Mouse (Mus musculus) neutrophil, adult 65 days (primary cell): Measurements from ENCODE around the gene Scarf2. TPM values are rescaled to one million over a fixed set of nuclear protein-coding genes. Genes with fewer than 3 reads are reported as not detected.

Experiments used
- total RNA-seq: library from RNA; stranded (reverse); gene quantifications from 2 replicates; pipeline ENCODE4 v1.2.4, GENCODE M21; 2023

Gene Scarf2
- 0.25 TPM in 1 of 2 replicates, not detected in the other for total RNA-seq

GRCm38 (mm10) chr16:17796971-17797811 lies at the start of gene Scarf2:
Scarf2 (plus strand) TSS chr16:17797282.

DNA sequence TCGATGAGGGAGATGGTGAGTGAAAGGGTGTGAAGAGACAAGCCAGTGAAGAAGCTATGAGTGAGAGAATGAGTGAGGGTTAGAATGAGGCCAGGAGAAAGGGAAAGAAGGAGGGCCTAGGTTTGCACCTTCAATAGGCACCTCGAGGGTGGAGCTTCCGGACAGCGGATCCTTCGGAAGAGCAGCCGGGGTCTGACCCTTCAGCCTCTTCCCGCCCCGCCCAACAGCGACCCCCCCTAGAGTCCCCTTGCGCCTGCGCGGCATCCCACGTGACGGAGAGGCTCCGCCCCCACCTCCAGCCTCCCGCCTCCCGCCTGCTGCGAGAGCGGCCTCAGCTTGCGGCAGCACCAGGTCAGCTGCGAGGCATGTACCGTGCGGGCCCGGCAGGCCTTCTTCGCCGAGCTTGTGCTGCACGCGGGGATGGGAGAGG lies 37.7 kb upstream of the Scarf2 start, which contains the start of gene Klhl22:
Gene Klhl22, plus strand, starts transcription at position 275 of the 430 bp plus-strand sequence.

GRCm38 (mm10) chr16:17832821-17833220 lies 35.7 kb downstream of the Scarf2 start, which contains the start of gene B830017H08Rik:
B830017H08Rik (plus strand) TSS chr16:17833121.

DNA sequence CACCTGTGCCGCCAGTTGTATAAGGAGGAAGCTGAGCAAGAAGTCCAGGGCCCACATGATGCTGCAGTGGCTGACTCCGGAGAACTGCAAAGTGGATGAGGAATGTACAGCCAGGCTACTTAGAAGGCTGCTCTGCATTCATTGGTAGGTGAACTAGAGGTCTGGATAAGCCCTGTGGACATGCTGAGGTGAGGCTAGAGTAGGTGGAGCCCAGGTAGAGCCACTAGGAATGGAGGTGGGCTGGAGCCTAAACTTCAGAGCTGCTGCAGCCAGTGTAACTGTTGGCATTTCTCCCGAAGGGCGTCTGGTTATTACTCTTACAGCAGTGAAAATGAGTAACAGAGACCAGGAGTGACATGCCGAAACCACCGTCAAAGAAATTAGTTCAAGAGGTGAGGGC lies 41.0 kb downstream of the Scarf2 start, which contains the start of gene Car15:
Gene Car15, minus strand, starts transcription at position 314 of the 400 bp plus-strand sequence.

Other genes starting within 250 kb of the Scarf2 start
- gene Lrrc74b, start 236.0 kb upstream of the Scarf2 start, total RNA-seq, result not detected in 2 replicates
- not detected in 2 replicates for gene P2rx6, start 235.4 kb upstream of the Scarf2 start, total RNA-seq
- 0.28 TPM in 1 of 2 replicates, not detected in the other for gene Slc7a4, start 214.1 kb upstream of the Scarf2 start, total RNA-seq
- 28.0 and 32.6 TPM in 2 replicates for gene Smpd4, start 177.9 kb upstream of the Scarf2 start, total RNA-seq
- gene Ccdc74a, start 150.8 kb upstream of the Scarf2 start, total RNA-seq, result not detected in 2 replicates
- gene Med15, start 64.4 kb upstream of the Scarf2 start, total RNA-seq, result 68.2 and 84.3 TPM in 2 replicates
- 6.2 and 6.7 TPM in 2 replicates for gene Klhl22, start 37.7 kb upstream of the Scarf2 start, total RNA-seq
- gene B830017H08Rik, start 35.8 kb downstream of the Scarf2 start, total RNA-seq, result not detected in 2 replicates
- gene Car15, start 41.1 kb downstream of the Scarf2 start, total RNA-seq, result 1.9 and 3.6 TPM in 2 replicates
- 0.45 and 1.0 TPM in 2 replicates for gene Gm20518, start 94.4 kb downstream of the Scarf2 start, total RNA-seq
- not detected in 2 replicates for gene Tssk1, start 96.9 kb downstream of the Scarf2 start, total RNA-seq
- 28.0 and 40.9 TPM in 2 replicates for gene Dgcr2, start 101.3 kb downstream of the Scarf2 start, total RNA-seq
- not detected in 2 replicates for gene Tssk2, start 101.4 kb downstream of the Scarf2 start, total RNA-seq
- gene Ess2, start 114.1 kb downstream of the Scarf2 start, total RNA-seq, result 33.3 and 50.8 TPM in 2 replicates
- gene Gsc2, start 117.8 kb downstream of the Scarf2 start, total RNA-seq, result not detected in 2 replicates
- 8.8 and 12.8 TPM in 2 replicates for gene Slc25a1, start 130.9 kb downstream of the Scarf2 start, total RNA-seq
- 1.2 TPM in 1 of 2 replicates, not detected in the other for gene Vpreb2, start 183.1 kb downstream of the Scarf2 start, total RNA-seq